Mouse (Mus musculus) limb, embryonic 11.5 days (tissue): ENCODE data around the gene Ankrd22. TPM values are rescaled to one million over a fixed set of nuclear protein-coding genes. Genes with fewer than 3 reads are reported as not detected.
"Not testable (repeated sequence)": the region's sequence is repeated elsewhere in the genome, so short reads cannot be mapped to it uniquely, and the experiment has no call there.

Source experiments
- ATAC-seq: fragments of 200-750 bp; cut with Nextera tagmentation; 2 replicates; pipeline ENCODE4 v1.8.0; 2017; ENCODE audit warnings: low read depth; ENCODE audit not compliant: insufficient number of reproducible peaks, low FRiP score, low TSS enrichment
- DNase-seq: peaks from one replicate; pipeline ENCODE4 v3.0.0-alpha.2; 2015; ENCODE audit warnings: low spot score
- H3K27ac ChIP-seq: fragments of 300-500 bp; sonication (generic); replicated peaks from 2 replicates; pipeline ENCODE4 v1.5.1; 2014; ENCODE audit warnings: low read depth, mild to moderate bottlenecking, low read length
- H3K27me3 ChIP-seq: fragments of 300-500 bp; sonication (generic); 2 replicates; pipeline ENCODE4 v1.6.1; 2014; ENCODE audit warnings: mild to moderate bottlenecking, low read length, mixed read lengths; ENCODE audit not compliant: control insufficient read depth, insufficient read depth
- H3K36me3 ChIP-seq: fragments of 300-500 bp; sonication (generic); 2 replicates; pipeline ENCODE4 v1.6.1; 2014; ENCODE audit warnings: mild to moderate bottlenecking, low read length, moderate library complexity, mixed read lengths; ENCODE audit not compliant: control insufficient read depth, insufficient read depth
- H3K4me1 ChIP-seq: fragments of 300-500 bp; sonication (generic); 2 replicates; pipeline ENCODE4 v1.6.1; 2014; ENCODE audit warnings: low read length, mixed read lengths; ENCODE audit not compliant: control insufficient read depth, insufficient read depth
- H3K4me2 ChIP-seq: fragments of 300-500 bp; sonication (generic); 2 replicates; pipeline ENCODE4 v1.6.1; 2014; ENCODE audit warnings: low read depth, mild to moderate bottlenecking, moderate library complexity; ENCODE audit not compliant: severe bottlenecking
- H3K4me3 ChIP-seq: fragments of 300-500 bp; sonication (generic); 2 replicates; pipeline ENCODE4 v1.5.1; 2014; ENCODE audit warnings: low read depth, low read length
- H3K9ac ChIP-seq: fragments of 300-500 bp; sonication (generic); 2 replicates; pipeline ENCODE4 v1.6.1; 2014; ENCODE audit warnings: mild to moderate bottlenecking, low read length
- H3K9me3 ChIP-seq: fragments of 300-500 bp; sonication (generic); 2 replicates; pipeline ENCODE4 v1.6.1; 2016; ENCODE audit warnings: low read length; ENCODE audit not compliant: control insufficient read depth
- WGBS: fragments of 180-500 bp; shearing (Covaris S2); extraction: QIAGEN DNeasy Blood & Tissue Kit; methylation state at CpG from one replicate; pipeline ENCODE4 v1.1.7; 2014; 5-methylcytosine and 5-hydroxymethylcytosine counted together
- polyA plus RNA-seq: library from polyadenylated mRNA; unstranded; fragments of >200 nt; fragmentation: Nextera tagmentation; extraction: Ambion mirVana; gene quantifications from 2 replicates; pipeline ENCODE4 v1.2.1, GENCODE M21; 2014

Gene Ankrd22
- polyA plus RNA-seq, 1 experiment from 2014 or later, result not detected

DNA sequence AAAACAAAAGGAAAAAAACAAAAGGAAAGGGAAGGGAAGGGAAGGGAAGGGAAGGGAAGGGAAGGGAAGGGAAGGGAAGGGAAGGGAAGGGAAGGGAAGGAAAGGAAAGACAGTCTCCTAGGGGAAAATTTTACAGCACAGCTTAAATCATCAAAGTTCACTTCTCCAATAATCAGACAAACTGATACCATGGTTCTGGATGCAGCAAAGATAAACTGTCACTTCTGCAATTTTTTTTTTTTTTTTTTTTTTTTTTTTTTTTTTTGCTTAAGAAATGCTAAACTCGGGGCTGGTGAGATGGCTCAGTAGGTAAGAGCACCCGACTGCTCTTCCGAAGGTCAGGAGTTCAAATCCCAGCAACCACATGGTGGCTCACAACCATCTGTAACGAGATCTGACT lies 40.3 kb upstream of the Ankrd22 start:
- not testable (repeated sequence) for H3K9ac ChIP-seq, H3K4me2 ChIP-seq, H3K36me3 ChIP-seq, H3K9me3 ChIP-seq, H3K4me1 ChIP-seq, H3K27ac ChIP-seq, DNase-seq, ATAC-seq, H3K27me3 ChIP-seq, H3K4me3 ChIP-seq
- 74% methylated on average over 3 of the region's 4 CpGs for WGBS

DNA sequence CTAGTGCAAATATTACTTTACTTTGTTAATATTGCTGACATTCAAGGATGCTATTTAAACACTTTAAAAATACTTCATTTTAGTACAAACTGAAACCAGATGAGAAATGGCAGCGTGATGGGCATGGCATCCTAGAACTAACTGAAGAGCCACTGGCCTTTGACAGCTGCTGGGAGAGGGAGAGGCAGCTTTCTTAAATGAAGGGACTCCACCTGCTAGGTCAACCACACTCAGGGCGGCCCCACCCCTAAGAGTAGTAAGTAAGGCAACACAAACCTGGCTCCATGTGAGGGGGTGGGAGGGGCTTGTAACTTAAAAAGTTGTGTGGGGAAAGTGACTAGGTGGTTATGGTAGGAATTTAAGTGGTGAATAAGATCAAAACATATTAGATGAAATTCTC lies 36.8 kb upstream of the Ankrd22 start:
- H3K4me1 ChIP-seq, result no peaks in the 10 kb centered on the region
- ATAC-seq (no peak), DNase-seq (no peak)
- 78% methylated on average over 2 of the region's 2 CpGs for WGBS
- H3K4me2 ChIP-seq, result no peak overlapping the region
- no peak overlapping the region for H3K27ac ChIP-seq
- no peaks in the 10 kb centered on the region for H3K9me3 ChIP-seq
- H3K4me3 ChIP-seq, result no peak overlapping the region
- H3K36me3 ChIP-seq, result no peaks in the 10 kb centered on the region
- no peak overlapping the region for H3K9ac ChIP-seq
- no peaks in the 10 kb centered on the region for H3K27me3 ChIP-seq

DNA sequence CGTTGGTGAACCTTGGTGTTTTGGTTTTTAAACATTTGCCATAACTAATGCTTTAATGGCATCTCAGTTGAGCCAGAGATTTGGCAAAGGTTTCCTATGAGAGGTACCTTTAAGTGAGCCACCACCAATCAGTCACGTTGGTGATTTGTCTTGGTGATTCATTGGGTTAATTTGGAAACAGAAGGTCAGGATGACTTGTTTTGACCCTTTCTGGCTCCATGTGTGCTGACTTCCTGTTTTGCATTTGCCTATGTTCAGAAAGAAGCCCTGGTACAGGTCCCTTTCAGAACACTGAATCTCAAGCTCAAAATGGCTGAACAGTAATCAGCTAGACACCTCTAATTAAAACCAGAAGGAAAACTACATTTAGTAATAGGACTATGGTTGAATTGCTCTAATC lies 33.6 kb upstream of the Ankrd22 start:
- WGBS, result 24% methylated on average over 2 of the region's 2 CpGs
- Histone ChIP-seq H3K4me1 (no peaks in the 10 kb centered on the region), H3K27me3 (no peaks in the 10 kb centered on the region), H3K9ac (no peak overlapping the region), H3K27ac (no peak overlapping the region), H3K4me3 (no peak overlapping the region), H3K36me3 (no peaks in the 10 kb centered on the region), H3K4me2 (no peak overlapping the region), H3K9me3 (no peaks in the 10 kb centered on the region)
- no peak for ATAC-seq
- no peak for DNase-seq

DNA sequence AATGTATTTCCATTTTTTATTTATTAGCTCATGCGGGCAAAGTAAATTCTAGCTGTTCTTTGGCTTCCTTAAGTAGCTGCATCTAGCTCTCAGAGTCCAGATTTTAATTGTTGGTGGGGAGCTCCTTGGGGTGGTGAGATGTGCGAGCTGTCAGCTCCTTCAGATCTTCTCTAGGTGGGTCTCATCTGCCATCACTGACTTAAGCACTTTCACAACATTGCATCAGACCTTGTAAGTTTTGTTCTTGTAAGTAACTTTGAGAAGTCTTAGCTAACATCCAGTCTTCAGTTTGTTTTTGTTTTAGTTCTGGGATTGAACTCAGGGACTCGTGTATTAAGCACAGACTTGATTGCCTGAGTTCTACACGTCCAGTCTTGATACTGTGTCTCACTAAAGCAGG lies 33.0 kb upstream of the Ankrd22 start:
- H3K4me2 ChIP-seq, result no peak overlapping the region
- WGBS, result 74% methylated on average over 4 of the region's 4 CpGs
- H3K9me3 ChIP-seq, result no peaks in the 10 kb centered on the region
- no peaks in the 10 kb centered on the region for H3K36me3 ChIP-seq
- DNase-seq (no peak), ATAC-seq (no peak)
- H3K4me1 ChIP-seq, result peaks cover 2% of the 10 kb centered on the region; the same call in 1 of the 2 replicates
- H3K9ac ChIP-seq, result no peak overlapping the region
- H3K27me3 ChIP-seq, result no peaks in the 10 kb centered on the region
- no peak overlapping the region for H3K4me3 ChIP-seq
- H3K27ac ChIP-seq, result no peak overlapping the region

DNA sequence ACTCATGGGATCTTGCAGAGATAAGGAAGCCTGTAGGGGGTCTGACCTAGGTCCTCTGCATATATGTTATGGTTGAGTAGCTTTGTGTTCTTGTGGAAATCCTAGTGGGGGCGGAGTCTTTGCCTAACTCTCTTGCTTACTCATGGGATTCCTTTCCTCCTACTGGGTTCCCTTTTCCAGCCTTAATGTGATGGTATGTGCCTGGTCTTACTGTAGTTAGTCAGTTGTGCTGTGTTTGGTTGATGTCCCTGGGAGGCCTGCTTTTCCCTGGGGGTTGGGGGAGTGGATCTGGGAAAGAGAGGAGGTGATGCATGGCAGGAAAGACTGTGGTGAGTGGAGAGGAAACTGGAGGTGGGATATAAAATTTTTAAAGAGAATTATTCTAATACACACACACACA lies 32.2 kb upstream of the Ankrd22 start:
- Histone ChIP-seq H3K4me3 (no peak overlapping the region), H3K9me3 (no peaks in the 10 kb centered on the region), H3K36me3 (no peaks in the 10 kb centered on the region), H3K9ac (no peak overlapping the region), H3K27ac (no peak overlapping the region), H3K4me2 (no peak overlapping the region), H3K27me3 (no peaks in the 10 kb centered on the region), H3K4me1 (peaks cover 6% of the 10 kb centered on the region; the same call in 1 of the 2 replicates)
- 100% methylated on average over 1 of the region's 1 CpGs for WGBS
- no peak for ATAC-seq
- no peak for DNase-seq

DNA sequence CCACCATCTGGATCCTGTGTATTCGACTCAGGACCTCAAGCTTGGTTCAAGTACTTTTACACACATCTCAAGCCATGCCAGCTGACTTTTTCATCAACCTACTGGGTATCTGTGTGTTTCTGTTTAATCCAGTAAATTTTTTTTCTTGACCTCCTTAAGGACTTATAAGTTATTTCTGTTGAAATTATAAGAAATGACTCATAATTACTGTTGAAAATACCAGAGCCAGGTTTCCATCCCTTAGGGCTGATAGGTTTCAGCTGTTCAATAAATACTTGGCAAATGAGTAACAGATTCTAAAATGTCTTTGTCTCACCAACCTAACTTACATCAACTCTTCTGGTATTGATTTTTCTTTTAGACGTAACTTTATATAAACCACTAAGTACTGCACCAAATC lies 29.2 kb upstream of the Ankrd22 start:
- no peak for DNase-seq
- no peak overlapping the region for H3K27ac ChIP-seq
- peak; percentile 45; the same call in 1 of the 2 replicates for ATAC-seq
- H3K27me3 ChIP-seq, result no peaks in the 10 kb centered on the region
- peaks cover 15% of the 10 kb centered on the region; the same call in 1 of the 2 replicates for H3K4me1 ChIP-seq
- H3K36me3 ChIP-seq, result no peaks in the 10 kb centered on the region
- H3K4me3 ChIP-seq, result no peak overlapping the region
- 21% methylated on average over 2 of the region's 2 CpGs for WGBS
- H3K9ac ChIP-seq, result no peak overlapping the region
- no peak overlapping the region for H3K4me2 ChIP-seq
- H3K9me3 ChIP-seq, result no peaks in the 10 kb centered on the region

DNA sequence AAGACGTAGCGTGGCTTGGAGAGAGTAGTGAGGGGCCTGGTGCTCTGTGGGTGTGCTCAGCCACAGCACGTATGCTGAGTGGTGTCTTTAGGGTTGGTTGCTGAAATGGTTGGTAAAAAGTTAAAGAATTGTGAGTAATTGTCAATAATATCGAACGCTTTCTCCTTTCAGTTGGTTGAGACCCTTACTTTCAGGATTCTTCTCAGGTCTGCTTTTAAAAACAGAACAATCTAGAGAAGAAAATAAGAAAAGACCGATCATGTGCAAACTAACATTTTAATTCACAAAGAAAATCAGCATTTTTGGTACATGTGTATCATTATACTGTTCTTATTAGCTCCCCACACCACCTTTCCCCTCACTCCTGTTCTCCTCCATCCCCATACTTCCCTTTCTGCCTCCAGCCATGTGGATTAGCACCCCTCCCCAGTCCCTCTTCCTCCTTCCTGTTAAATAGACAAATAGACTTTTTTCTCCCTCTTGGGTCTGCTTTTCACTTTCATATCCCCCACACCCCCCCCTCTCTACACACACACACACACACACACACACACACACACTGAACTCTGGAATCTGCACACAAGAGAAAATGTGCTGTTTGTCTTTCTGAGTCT lies 28.4 kb upstream of the Ankrd22 start:
- peaks cover 15% of the 10 kb centered on the region; the same call in 1 of the 2 replicates for H3K4me1 ChIP-seq
- DNase-seq, result no peak
- no peak overlapping the region for H3K27ac ChIP-seq
- 0 out of 2 replicates have a peak overlapping the region, but pooled peaks have one; percentile 87 for H3K4me2 ChIP-seq
- H3K36me3 ChIP-seq, result no peaks in the 10 kb centered on the region
- 68% methylated on average over 6 of the region's 6 CpGs for WGBS
- no peaks in the 10 kb centered on the region for H3K9me3 ChIP-seq
- H3K27me3 ChIP-seq, result no peaks in the 10 kb centered on the region
- no peak for ATAC-seq
- no peak overlapping the region for H3K4me3 ChIP-seq
- no peak overlapping the region for H3K9ac ChIP-seq

DNA sequence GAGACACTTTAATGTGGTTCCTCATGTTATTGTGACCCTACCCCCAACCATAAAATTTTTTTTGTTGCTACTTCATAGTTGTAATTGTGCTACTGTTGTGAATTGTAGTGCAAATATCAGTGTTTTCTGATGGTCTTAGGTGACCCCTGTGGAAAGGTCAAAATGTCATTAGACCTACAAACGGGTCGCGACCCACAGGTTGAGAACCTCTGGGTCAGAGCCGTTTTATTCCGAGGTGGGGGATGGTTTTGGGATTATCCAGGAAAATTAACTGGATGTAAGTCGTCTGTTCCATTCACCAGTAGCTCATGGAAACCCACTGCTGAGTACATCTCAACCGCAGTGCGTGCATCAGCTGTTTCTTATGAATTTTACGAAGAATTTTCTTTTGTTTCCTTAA lies 27.8 kb upstream of the Ankrd22 start:
- Histone ChIP-seq H3K4me3 (peak overlapping the region; percentile 67; the same call in 1 of the 2 replicates), H3K36me3 (no peaks in the 10 kb centered on the region), H3K4me2 (peak overlapping the region; percentile 87), H3K9ac (no peak overlapping the region), H3K9me3 (no peaks in the 10 kb centered on the region), H3K27ac (no peak overlapping the region), H3K27me3 (no peaks in the 10 kb centered on the region), H3K4me1 (peaks cover 15% of the 10 kb centered on the region; the same call in 1 of the 2 replicates)
- 38% methylated on average over 9 of the region's 9 CpGs for WGBS
- DNase-seq (no peak), ATAC-seq (no peak)

DNA sequence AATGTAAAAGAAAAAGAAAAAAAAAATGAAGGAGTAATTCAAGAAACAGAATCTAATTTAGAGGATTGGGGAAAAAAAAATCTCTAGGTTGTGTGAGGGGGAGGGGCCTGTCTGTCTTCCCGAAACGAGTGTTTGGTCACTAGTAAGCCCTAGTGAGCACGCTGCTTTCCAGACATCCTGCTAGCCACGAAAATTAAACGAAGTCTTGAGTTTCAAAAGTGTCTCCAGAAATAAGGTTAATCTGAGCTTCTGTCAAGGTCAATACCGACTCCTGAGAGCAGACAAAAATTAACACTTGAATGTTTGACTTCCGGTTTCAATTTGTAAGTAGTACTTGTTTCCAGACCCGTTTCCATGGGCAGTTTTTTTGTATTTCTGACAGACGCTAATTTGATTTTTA lies 27.3 kb upstream of the Ankrd22 start:
- H3K4me1 ChIP-seq, result peaks cover 15% of the 10 kb centered on the region; the same call in 1 of the 2 replicates
- H3K27ac ChIP-seq, result no peak overlapping the region
- 3% methylated on average over 9 of the region's 9 CpGs for WGBS
- H3K36me3 ChIP-seq, result no peaks in the 10 kb centered on the region
- no peak overlapping the region for H3K9ac ChIP-seq
- no peak for ATAC-seq
- DNase-seq, result peak; percentile 59
- peak overlapping the region; percentile 87 for H3K4me2 ChIP-seq
- H3K27me3 ChIP-seq, result no peaks in the 10 kb centered on the region
- no peaks in the 10 kb centered on the region for H3K9me3 ChIP-seq
- H3K4me3 ChIP-seq, result peak overlapping the region; percentile 67
